Mouse (Mus musculus) small intestine, adult 10 weeks (tissue): ENCODE measurements around the gene Mfsd9. TPM values are rescaled to one million over a fixed set of nuclear protein-coding genes. Genes with fewer than 3 reads are reported as not detected.

ENCODE experiments used
- polyA plus RNA-seq: library from polyadenylated mRNA; stranded (reverse); fragments of 350-450 nt; fragmentation: Illumina TruSeq; extraction: RNeasy Lipid Tissue Mini Kit (QIAGEN cat#74804); gene quantifications from one replicate; pipeline ENCODE4 v1.2.3, GENCODE M21; 2014; ENCODE audit warnings: low replicate concordance

Gene Mfsd9
- 39.7 TPM for polyA plus RNA-seq

GRCm38 (mm10) chr1:40790324-40791141, at the start of gene Mfsd9:
Gene Mfsd9 (minus strand): TSS chr1:40790687.

GRCm38 (mm10) chr1:40805351-40805750, 14.9 kb upstream of the Mfsd9 start, which contains the start of gene Tmem182:
Gene Tmem182 (plus strand): TSS chr1:40805601.

Other genes with a start within 250 kb of the Mfsd9 start
- gene Slc9a4, start 210.6 kb downstream of the Mfsd9 start, polyA plus RNA-seq = 0.97 TPM
- gene Slc9a2, start 110.1 kb downstream of the Mfsd9 start, polyA plus RNA-seq = 70.3 TPM
- gene Tmem182, start 14.9 kb upstream of the Mfsd9 start, polyA plus RNA-seq = 1.3 TPM